ENCODE assay signal across 25 mouse cellular contexts in genomic region chr4:32501780-32502179, GRCm38 (mm10).
"Had no signal": no experiment of that assay in that cellular context is flagged by ENCODE, and none has a peak within 500 bp of the region (broad histone marks: within the 10 kb centered on the region; RNA-seq: fewer than 3 reads in every experiment).

No protein-coding gene starts in this region.

- H3K9me3 ChIP-seq: heart, embryonic 13.5 days; heart, embryonic 15.5 days; intestine, embryonic 15.5 days; limb, embryonic 10.5 days; limb, embryonic 12.5 days; liver, embryonic 13.5 days had no signal

- H3K27ac ChIP-seq: heart, embryonic 13.5 days; heart, embryonic 15.5 days; hindbrain, postnatal 0 days; intestine, embryonic 15.5 days; layer of hippocampus, adult 2 months; left cerebral cortex, adult 2 months; limb, embryonic 10.5 days; limb, embryonic 12.5 days; liver, embryonic 13.5 days had no signal

- H3K36me3 ChIP-seq: heart, embryonic 15.5 days; intestine, embryonic 15.5 days; liver, embryonic 13.5 days had no signal

- DNase-seq: gastrocnemius, postnatal 14 days; gastrocnemius, postnatal 36 days; heart, adult 18-20 months; heart, postnatal 14 days; heart, postnatal 36 days; kidney, adult 18-20 months; kidney, adult 8-10 months; kidney, postnatal 10 days; kidney, postnatal 25 days; kidney, postnatal 4 days; liver; liver, embryonic 13.5 days had no signal

- H3K4me3 ChIP-seq: heart, embryonic 13.5 days; heart, embryonic 15.5 days; intestine, embryonic 15.5 days; layer of hippocampus, adult 2 months; left cerebral cortex, adult 2 months; limb, embryonic 10.5 days; limb, embryonic 12.5 days; liver, embryonic 13.5 days had no signal

- H3K27me3 ChIP-seq: heart, embryonic 13.5 days; heart, embryonic 15.5 days; intestine, embryonic 15.5 days; limb, embryonic 12.5 days; liver, embryonic 13.5 days had no signal

- H3K4me2 ChIP-seq: heart, embryonic 11.5 days; heart, embryonic 13.5 days; heart, embryonic 15.5 days; hindbrain, embryonic 14.5 days; intestine, embryonic 15.5 days; limb, embryonic 12.5 days; liver, embryonic 11.5 days; liver, embryonic 13.5 days had no signal

- H3K4me1 ChIP-seq: intestine, embryonic 15.5 days; limb, embryonic 10.5 days had no signal

- H3K9ac ChIP-seq: heart, embryonic 13.5 days; heart, embryonic 15.5 days; hindbrain, embryonic 14.5 days; intestine, embryonic 15.5 days; limb, embryonic 12.5 days; liver, embryonic 13.5 days had no signal

- ATAC-seq: hindbrain, postnatal 0 days; inflammation-experienced regulatory T-cells, adult 6 months; intestine, embryonic 15.5 days; intestine, postnatal 0 days had no signal
